Mouse (Mus musculus): ENCODE measurements around the gene Islr. TPM values are rescaled to one million over a fixed set of nuclear protein-coding genes. Genes with fewer than 3 reads are reported as not detected.

The Islr gene
- total and polyA plus RNA-seq, 2 experiments from 2014 or later, result 32.5 to 68.8 TPM

DNA sequence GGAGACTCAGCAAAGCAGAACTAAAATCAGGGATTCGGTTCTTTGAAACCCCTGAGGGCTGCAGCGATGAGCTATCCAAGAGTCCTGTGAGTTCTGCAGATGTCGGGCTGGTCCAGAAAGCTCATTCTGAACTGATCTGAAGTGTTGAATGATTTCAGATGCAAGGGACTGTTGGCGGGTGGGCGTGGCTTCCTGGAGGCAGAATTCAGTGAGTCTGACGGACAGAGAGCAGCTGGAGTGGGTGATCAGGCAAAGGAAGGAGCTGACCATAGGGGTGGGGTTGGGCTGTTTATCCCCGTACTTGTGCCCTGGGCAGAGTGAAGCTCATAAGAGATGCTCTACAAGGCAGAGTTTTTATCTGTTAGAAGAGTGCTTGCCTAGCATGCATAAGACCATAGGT, 60.7 kb downstream of the Islr start:
- Histone ChIP-seq H3K27me3 (ENCODE audit: insufficient read depth, low read length) (no peaks in the 10 kb centered on the region), H3K9ac (replicated peaks; ENCODE audit: low read length, poor library complexity, severe bottlenecking) (no peak overlapping the region), H3K4me3 (ENCODE audit: low read depth, low read length) (no peak overlapping the region), H3K4me1 (ENCODE audit: insufficient read depth, low read length) (0 out of 2 replicates have a peak, but pooled peaks cover 2% of the 10 kb centered on the region), H3K36me3 (ENCODE audit: insufficient read depth, low read length) (no peaks in the 10 kb centered on the region), H3K9me3 (ENCODE audit: low read length) (no peaks in the 10 kb centered on the region), H3K4me2 (ENCODE audit: low read depth, low read length, poor library complexity, severe bottlenecking) (no peak overlapping the region), H3K27ac (ENCODE audit: low read depth, low read length) (no peak overlapping the region)
- WGBS, result 29% methylated on average over 7 of the region's 7 CpGs
- no peak for DNase-seq (ENCODE audit: low spot score)
- no peak for ATAC-seq (ENCODE audit: low FRiP score)
- TF ChIP-seq CTCF (IDR thresholded peaks at IDR 0.05), result no peak

DNA sequence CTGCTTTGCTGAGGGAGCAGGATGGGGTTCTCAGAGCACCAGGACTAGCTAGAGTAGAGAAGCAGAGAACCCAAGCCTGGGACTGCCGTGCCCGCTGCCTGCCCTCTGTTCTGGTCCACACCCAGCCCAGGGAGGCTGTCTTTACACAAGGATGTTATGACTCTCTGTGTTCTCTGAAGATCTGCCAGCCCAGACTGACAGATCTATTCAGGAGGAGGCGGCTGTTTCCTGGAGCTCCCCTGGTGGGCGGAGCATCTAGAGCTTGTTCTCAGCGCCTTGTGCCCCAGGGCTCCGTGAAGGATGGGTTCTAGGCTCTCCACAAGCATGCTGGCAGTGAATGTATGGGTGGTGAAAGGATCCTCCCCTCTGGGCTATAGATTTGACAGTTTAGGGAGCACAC, 64.2 kb downstream of the Islr start:
- peak; percentile 27 for DNase-seq (ENCODE audit: low spot score)
- H3K9ac ChIP-seq (replicated peaks; ENCODE audit: low read length, poor library complexity, severe bottlenecking), result no peak overlapping the region

DNA sequence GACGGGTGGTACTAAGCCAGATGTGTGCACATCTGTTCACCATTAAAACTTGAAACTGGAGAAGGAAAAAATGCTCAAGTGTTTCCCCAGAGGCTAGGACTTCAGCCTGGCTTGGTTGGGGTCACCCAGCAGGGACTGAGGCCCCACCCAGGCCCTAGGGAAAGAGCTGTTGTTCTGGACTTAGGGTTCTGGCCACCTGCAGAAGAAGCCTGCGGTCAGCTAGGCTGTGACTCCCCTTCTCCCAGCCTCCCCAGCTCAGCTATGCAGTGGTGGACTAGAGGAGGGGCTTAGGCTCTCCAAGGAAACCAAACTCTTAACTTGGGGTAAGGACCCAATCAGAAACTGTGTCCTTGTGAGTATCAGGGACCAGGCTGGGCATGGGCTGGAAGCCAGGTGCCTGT, 68.2 kb downstream of the Islr start:
- ATAC-seq (ENCODE audit: low FRiP score) (no peak), DNase-seq (ENCODE audit: low spot score) (no peak)
- 30% methylated on average over 2 of the region's 2 CpGs for WGBS
- TF ChIP-seq CTCF (IDR thresholded peaks at IDR 0.05), result no peak
- no peaks in the 10 kb centered on the region for H3K9me3 ChIP-seq (ENCODE audit: low read length)
- no peak overlapping the region for H3K27ac ChIP-seq (ENCODE audit: low read depth, low read length)
- no peaks in the 10 kb centered on the region for H3K27me3 ChIP-seq (ENCODE audit: insufficient read depth, low read length)
- H3K4me2 ChIP-seq (ENCODE audit: low read depth, low read length, poor library complexity, severe bottlenecking), result no peak overlapping the region
- no peak overlapping the region for H3K9ac ChIP-seq (replicated peaks; ENCODE audit: low read length, poor library complexity, severe bottlenecking)
- H3K36me3 ChIP-seq (ENCODE audit: insufficient read depth, low read length), result no peaks in the 10 kb centered on the region
- no peak overlapping the region for H3K4me3 ChIP-seq (ENCODE audit: low read depth, low read length)
- peaks cover 6% of the 10 kb centered on the region; the same call in 1 of the 2 replicates for H3K4me1 ChIP-seq (ENCODE audit: insufficient read depth, low read length)

More for the DNA sequence above, 64.2 kb downstream of the Islr start:
- H3K4me1 ChIP-seq (ENCODE audit: insufficient read depth, low read length), result 0 out of 2 replicates have a peak, but pooled peaks cover 2% of the 10 kb centered on the region
- no peaks in the 10 kb centered on the region for H3K27me3 ChIP-seq (ENCODE audit: insufficient read depth, low read length)
- no peak for ATAC-seq (ENCODE audit: low FRiP score)
- no peak overlapping the region for H3K27ac ChIP-seq (ENCODE audit: low read depth, low read length)
- WGBS, result 46% methylated on average over 6 of the region's 6 CpGs
- H3K36me3 ChIP-seq (ENCODE audit: insufficient read depth, low read length), result no peaks in the 10 kb centered on the region
- no peak overlapping the region for H3K4me2 ChIP-seq (ENCODE audit: low read depth, low read length, poor library complexity, severe bottlenecking)
- H3K9me3 ChIP-seq (ENCODE audit: low read length), result no peaks in the 10 kb centered on the region
- H3K4me3 ChIP-seq (ENCODE audit: low read depth, low read length), result no peak overlapping the region
- peak; percentile 9; the same call in 1 of the 2 replicates for TF ChIP-seq CTCF (IDR thresholded peaks at IDR 0.05)

DNA sequence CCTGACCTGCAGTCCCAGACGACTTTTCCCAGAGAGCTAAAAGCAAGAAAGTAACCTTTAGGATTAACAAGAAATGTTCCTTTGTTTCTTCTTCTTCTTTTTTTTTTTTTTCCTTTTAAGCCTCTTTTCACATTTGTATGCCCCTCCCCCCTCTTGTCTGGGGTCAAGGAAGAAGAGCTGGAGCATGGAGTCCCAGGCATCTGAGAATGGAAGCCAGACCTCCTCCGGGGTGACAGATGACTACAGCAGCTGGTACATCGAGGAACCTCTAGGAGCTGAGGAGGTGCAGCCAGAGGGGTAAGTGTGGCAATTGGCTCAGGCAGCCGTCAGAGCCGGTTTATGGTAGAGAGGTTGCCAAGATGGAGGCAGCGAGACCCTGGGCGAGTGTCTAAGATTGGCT, 69.2 kb downstream of the Islr start:
- DNase-seq (ENCODE audit: low spot score) (peak; percentile 82), ATAC-seq (ENCODE audit: low FRiP score) (no peak)
- Histone ChIP-seq H3K9ac (replicated peaks; ENCODE audit: low read length, poor library complexity, severe bottlenecking) (no peak overlapping the region), H3K27me3 (ENCODE audit: insufficient read depth, low read length) (peaks cover 3% of the 10 kb centered on the region), H3K27ac (ENCODE audit: low read depth, low read length) (no peak overlapping the region), H3K36me3 (ENCODE audit: insufficient read depth, low read length) (no peaks in the 10 kb centered on the region), H3K4me3 (ENCODE audit: low read depth, low read length) (no peak overlapping the region), H3K9me3 (ENCODE audit: low read length) (no peaks in the 10 kb centered on the region), H3K4me1 (ENCODE audit: insufficient read depth, low read length) (peaks cover 6% of the 10 kb centered on the region; the same call in 1 of the 2 replicates), H3K4me2 (ENCODE audit: low read depth, low read length, poor library complexity, severe bottlenecking) (no peak overlapping the region)
- WGBS, result 39% methylated on average over 7 of the region's 7 CpGs
- no peak for TF ChIP-seq CTCF (IDR thresholded peaks at IDR 0.05)

DNA sequence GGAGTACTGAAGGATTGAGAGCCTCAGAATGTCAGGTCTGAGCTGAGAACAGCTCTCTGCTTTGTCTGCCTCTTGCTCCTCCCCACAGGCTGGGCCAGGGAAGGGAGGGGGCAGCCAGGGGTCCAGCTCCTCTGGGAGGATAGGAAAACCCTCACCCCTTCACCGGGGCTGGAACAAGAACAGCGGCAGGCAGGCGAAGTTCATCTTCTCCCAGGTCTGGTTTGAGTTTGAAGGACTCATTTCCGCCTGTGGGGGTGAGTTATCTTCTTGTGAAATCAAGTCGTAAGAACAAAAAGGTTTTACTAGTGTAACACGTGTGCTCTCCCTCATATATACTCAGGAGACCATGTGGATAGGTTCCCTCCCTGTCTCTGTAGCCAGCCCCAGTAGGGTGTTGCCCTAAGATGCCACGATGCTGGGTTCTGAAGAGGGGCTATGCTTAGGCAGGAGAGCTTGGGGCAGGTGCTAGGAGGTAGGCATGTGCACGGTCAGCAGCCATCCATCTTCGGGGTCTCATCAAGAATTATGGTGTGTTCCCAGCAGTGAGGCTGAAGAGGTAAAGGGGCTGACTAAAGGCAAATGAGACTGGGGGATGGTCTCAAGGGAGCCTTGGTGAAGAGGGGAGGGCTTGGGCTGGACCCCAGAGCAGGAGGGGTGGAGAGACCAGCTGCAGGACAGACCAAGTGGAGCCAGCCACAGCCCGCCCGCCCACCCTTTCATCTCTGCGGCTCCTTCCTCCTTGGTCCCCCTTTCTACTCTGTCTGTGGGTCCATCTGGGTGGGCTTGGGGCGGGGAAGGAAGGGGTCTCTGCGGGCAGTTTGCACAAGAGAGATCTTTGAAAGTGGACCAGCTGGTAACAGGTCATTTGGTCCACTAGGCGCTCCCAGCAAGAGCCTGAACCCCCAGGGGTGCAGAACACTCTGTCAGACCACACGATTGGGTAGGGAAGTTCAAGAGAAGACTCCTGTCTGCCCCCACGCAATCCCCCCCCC, 69.9 kb downstream of the Islr start:
- no peaks in the 10 kb centered on the region for H3K36me3 ChIP-seq (ENCODE audit: insufficient read depth, low read length)
- no peaks in the 10 kb centered on the region for H3K9me3 ChIP-seq (ENCODE audit: low read length)
- H3K4me2 ChIP-seq (ENCODE audit: low read depth, low read length, poor library complexity, severe bottlenecking), result no peak overlapping the region
- H3K4me3 ChIP-seq (ENCODE audit: low read depth, low read length), result no peak overlapping the region
- WGBS, result 13% methylated on average over 13 of the region's 17 CpGs
- H3K4me1 ChIP-seq (ENCODE audit: insufficient read depth, low read length), result peaks cover 6% of the 10 kb centered on the region; the same call in 1 of the 2 replicates
- H3K9ac ChIP-seq (replicated peaks; ENCODE audit: low read length, poor library complexity, severe bottlenecking), result no peak overlapping the region
- peaks cover 10% of the 10 kb centered on the region for H3K27me3 ChIP-seq (ENCODE audit: insufficient read depth, low read length)
- ATAC-seq (ENCODE audit: low FRiP score), result peak; percentile 34; the same call in 1 of the 2 replicates
- H3K27ac ChIP-seq (ENCODE audit: low read depth, low read length), result no peak overlapping the region
- peak; percentile 34 for DNase-seq (ENCODE audit: low spot score)
- no peak for TF ChIP-seq CTCF (IDR thresholded peaks at IDR 0.05)

DNA sequence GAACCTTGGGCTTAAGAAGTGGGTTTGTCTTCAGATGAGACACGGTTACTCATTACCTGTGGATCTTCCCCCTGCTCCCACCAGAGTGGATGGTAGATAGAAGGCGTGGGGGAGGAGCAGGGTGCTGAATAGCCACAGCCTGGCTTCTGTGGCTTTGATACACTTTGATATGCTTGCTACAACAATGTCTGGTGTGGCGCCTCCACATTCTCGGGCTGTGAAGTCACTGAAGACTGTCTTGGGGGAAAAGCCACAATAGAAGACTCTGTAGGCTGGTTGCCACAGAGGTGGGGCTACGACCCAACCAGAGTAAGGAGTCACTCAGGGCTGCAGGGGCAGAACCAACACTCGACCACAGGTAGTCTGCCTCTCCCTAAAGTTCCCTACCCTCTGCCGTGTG, 72.4 kb downstream of the Islr start:
- peaks cover 14% of the 10 kb centered on the region for H3K27me3 ChIP-seq (ENCODE audit: insufficient read depth, low read length)
- ATAC-seq (ENCODE audit: low FRiP score) (no peak), DNase-seq (ENCODE audit: low spot score) (no peak)
- peaks cover 11% of the 10 kb centered on the region for H3K4me1 ChIP-seq (ENCODE audit: insufficient read depth, low read length)
- H3K4me2 ChIP-seq (ENCODE audit: low read depth, low read length, poor library complexity, severe bottlenecking), result no peak overlapping the region
- 73% methylated on average over 7 of the region's 7 CpGs for WGBS
- H3K27ac ChIP-seq (ENCODE audit: low read depth, low read length), result no peak overlapping the region
- no peaks in the 10 kb centered on the region for H3K9me3 ChIP-seq (ENCODE audit: low read length)
- H3K9ac ChIP-seq (replicated peaks; ENCODE audit: low read length, poor library complexity, severe bottlenecking), result no peak overlapping the region
- no peak for TF ChIP-seq CTCF (IDR thresholded peaks at IDR 0.05)
- no peak overlapping the region for H3K4me3 ChIP-seq (ENCODE audit: low read depth, low read length)
- H3K36me3 ChIP-seq (ENCODE audit: insufficient read depth, low read length), result no peaks in the 10 kb centered on the region
